Mouse (Mus musculus) olfactory bulb, adult 2 months (tissue): ENCODE results near the gene Rnf212b.

Source experiments
- CTCF ChIP-seq: fragments of 200-500 bp; IDR thresholded peaks from 2 replicates; pipeline ENCODE4 v1.5.1; 2012; ENCODE audit warnings: low read depth, mild to moderate bottlenecking, low read length, moderate library complexity; ENCODE audit not compliant: insufficient read depth
- POLR2A ChIP-seq: fragments of 200-500 bp; IDR thresholded peaks from 2 replicates; pipeline ENCODE4 v1.6.1; 2012; ENCODE audit warnings: mild to moderate bottlenecking, low read depth, low read length, moderate library complexity; ENCODE audit not compliant: insufficient read depth

DNA sequence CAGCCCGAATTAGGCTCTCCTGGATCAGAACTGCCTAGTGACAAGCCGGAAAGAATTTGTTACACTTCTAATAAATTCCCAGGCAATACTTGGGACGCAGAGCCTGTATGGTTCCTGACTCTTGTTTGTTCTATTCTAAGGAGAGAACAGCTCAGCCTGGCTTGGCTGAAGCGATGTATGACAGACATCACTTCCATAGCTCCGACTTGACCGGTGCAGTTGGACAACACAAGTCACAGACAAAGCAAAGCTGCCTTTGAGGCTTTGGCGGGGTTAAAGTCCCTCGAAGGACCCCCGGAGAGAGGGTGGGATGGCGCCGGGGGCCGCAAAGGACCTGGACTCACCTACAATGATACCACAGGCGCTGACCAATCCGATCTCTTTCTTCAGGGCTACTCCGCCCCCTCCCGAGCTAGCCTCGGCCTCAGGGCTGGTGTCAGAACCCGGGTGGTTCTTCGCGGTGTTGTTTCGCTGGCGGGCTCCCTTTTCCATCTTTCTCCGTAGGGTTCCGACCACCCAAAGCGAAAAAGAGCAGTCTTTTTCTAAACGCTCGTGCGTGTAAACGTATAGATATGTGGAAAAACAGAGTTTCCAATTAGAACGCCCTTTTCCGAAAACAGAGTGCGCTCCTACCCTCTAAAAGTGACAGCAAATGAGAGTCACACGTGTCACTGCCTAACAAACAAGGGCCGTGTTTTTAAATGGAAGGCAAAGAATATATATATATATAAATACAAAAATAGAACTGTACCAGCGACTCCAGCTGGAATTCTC, 32.9 kb upstream of the Rnf212b start:
- TF ChIP-seq CTCF (no peak), POLR2A (no peak)
